Mouse (Mus musculus) C2C12 (cell line): ENCODE data around the gene R3hdm4. TPM values are rescaled to one million over a fixed set of nuclear protein-coding genes. Genes with fewer than 3 reads are reported as not detected.

Source experiments
- H3K27me3 ChIP-seq: one replicate; pipeline ENCODE4 v1.6.1; 2011; ENCODE audit not compliant: control insufficient read depth, insufficient read depth, insufficient read length
- H3K36me3 ChIP-seq: one replicate; pipeline ENCODE4 v1.6.1; 2011; ENCODE audit not compliant: control insufficient read depth, insufficient read depth
- H3K4me3 ChIP-seq: one replicate; pipeline ENCODE4 v1.5.1; 2011; ENCODE audit warnings: mild to moderate bottlenecking, control low read depth; ENCODE audit not compliant: poor library complexity, insufficient read depth, severe bottlenecking
- H3K79me2 ChIP-seq: one replicate; pipeline ENCODE4 v1.6.1; 2011; ENCODE audit not compliant: control insufficient read depth, insufficient read depth
- H3K79me3 ChIP-seq: one replicate; pipeline ENCODE4 v1.6.1; 2011; ENCODE audit warnings: low read depth, control low read depth
- H3ac ChIP-seq: one replicate; pipeline ENCODE3; 2011; ENCODE audit warnings: low read depth; ENCODE audit not compliant: control insufficient read depth, insufficient read length
- CEBPB ChIP-seq: IDR thresholded peaks from one replicate; pipeline ENCODE4 v1.6.1; 2011; ENCODE audit warnings: low read depth, mild to moderate bottlenecking, control low read depth, moderate library complexity
- CTCF ChIP-seq: IDR thresholded peaks from one replicate; pipeline ENCODE4 v1.5.1; 2011; ENCODE audit not compliant: control insufficient read depth, insufficient read depth, insufficient read length
- FOSL1 ChIP-seq: IDR thresholded peaks from one replicate; pipeline ENCODE4 v1.8.0; 2011; ENCODE audit warnings: mild to moderate bottlenecking, low read length; ENCODE audit not compliant: poor library complexity, insufficient read depth, severe bottlenecking
- MAX ChIP-seq: IDR thresholded peaks from one replicate; pipeline ENCODE4 v1.6.1; 2011; ENCODE audit warnings: mild to moderate bottlenecking, control low read depth
- MYOD1 ChIP-seq: IDR thresholded peaks from one replicate; pipeline ENCODE4 v1.6.1; 2011; ENCODE audit warnings: low read depth; ENCODE audit not compliant: control insufficient read depth, insufficient read length
- MYOG ChIP-seq: IDR thresholded peaks from one replicate; pipeline ENCODE4 v1.6.1; 2011; ENCODE audit not compliant: control insufficient read depth, insufficient read length; ENCODE audit errors: extremely low read depth
- USF1 ChIP-seq: IDR thresholded peaks from one replicate; pipeline ENCODE4 v1.6.1; 2011; ENCODE audit warnings: low read depth, mild to moderate bottlenecking, control low read depth, moderate library complexity
- microRNA-seq: library from miRNA; unstranded; fragments of <30 nt; microRNA quantifications from one replicate; pipeline ENCODE4, GENCODE M21; 2019; ENCODE audit warnings: borderline microRNAs expressed
- polyA plus RNA-seq: library from polyadenylated mRNA; unstranded; fragments of >200 nt; fragmentation: generic; extraction: Trizol; gene quantifications from one replicate; pipeline ENCODE4 v1.2.1, GENCODE M21; 2012; ENCODE audit warnings: missing spikeins

R3hdm4 gene
- polyA plus RNA-seq, 1 experiment, result 46.7 TPM

DNA sequence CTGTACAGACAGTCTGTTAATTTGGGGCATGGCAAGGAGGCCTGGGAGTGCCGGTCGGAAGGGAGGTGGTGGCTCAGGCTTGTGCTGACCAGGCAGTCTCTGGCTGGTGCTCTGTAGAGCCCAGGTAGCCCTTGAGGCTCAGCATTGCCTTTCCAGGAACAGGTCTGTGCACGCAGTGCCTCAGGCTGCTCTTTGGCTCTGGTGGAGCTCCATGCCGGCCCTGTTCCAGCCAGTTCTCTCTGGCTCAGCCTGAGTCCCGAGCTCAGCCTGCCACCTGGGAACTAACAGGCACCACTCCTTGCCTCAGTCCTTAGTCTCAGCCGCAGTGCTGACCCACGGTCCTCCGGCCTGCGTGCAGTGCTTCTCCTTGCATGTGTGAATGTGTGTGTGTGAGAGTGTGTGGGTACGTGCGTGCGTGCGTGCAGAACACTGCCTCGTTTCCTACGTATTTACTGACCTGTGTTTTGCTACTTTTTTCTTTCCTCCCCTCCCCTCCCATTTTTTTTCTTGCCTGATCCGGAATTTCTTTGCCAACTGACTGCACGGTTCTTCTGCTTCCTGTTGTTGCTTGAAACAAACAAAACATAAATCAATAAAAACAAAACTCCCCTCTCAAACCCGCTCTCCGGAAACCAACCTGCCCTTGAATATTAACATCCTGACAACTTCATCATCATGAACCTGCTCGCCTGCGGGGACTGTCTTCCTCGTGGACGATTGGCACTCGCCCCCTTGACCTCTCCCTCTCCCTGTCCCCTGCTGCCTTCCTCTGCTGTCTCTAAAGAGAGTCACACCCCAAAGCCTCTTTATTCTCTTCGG, 59.6 kb downstream of the R3hdm4 start:
- Histone ChIP-seq H3K79me2 (peaks cover 62% of the 10 kb centered on the region), H3K79me3 (peaks cover 51% of the 10 kb centered on the region)

DNA sequence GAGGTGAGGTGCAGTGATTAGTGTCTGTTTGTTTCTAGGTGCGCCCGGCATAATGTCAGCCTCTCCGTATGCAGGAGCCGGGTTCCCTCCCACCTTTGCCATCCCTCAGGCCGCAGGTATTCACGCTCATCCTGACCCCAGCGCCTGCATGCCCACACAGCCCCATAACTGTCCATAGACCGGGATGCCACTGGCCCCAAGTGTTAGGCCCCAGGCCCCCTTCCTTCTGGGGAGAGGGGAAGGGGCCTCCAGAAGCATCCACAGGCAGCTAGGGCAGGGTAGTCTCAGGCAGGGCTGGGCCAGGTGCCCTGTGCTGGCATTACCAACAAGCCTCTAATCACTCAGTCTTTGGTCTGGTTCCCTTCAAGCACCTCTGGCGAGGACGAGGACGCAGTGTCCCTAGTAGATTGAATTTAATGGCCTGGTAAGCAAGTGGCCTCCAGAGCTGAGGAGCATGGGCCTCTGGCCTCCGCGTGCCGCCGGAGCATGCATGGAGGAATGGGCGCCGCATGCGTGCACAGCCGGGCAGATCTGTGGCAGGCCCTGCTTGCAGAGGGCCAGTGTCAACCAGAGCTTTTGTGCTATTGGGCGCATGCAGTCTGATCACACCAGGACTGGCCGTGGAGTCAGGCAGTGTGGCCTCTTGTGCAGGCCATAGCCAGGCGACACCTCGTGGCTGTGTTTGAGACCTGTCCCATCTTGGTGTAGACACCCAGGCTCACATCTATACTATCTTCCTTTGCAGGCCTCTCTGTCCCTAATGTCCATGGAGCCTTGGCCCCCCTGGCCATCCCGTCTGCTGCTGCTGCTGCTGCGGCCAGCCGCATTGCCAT, 60.7 kb downstream of the R3hdm4 start:
- H3ac ChIP-seq, result no peak overlapping the region
- TF ChIP-seq USF1, result no peak
- TF ChIP-seq MYOG, result no peak
- no peak for TF ChIP-seq MYOD1
- peaks cover 93% of the 10 kb centered on the region for H3K36me3 ChIP-seq
- H3K27me3 ChIP-seq, result no peaks in the 10 kb centered on the region
- H3K4me3 ChIP-seq, result no peak overlapping the region
- H3K79me3 ChIP-seq, result peaks cover 63% of the 10 kb centered on the region
- peaks cover 74% of the 10 kb centered on the region for H3K79me2 ChIP-seq

More for the DNA sequence above, 59.6 kb downstream of the R3hdm4 start:
- TF ChIP-seq USF1, result no peak
- no peak for TF ChIP-seq MYOG
- TF ChIP-seq FOSL1, result no peak
- no peak for TF ChIP-seq CTCF
- no peak for TF ChIP-seq MAX
- no peak for TF ChIP-seq MYOD1
- no peak for TF ChIP-seq CEBPB
- peaks cover 86% of the 10 kb centered on the region for H3K36me3 ChIP-seq
- no peak overlapping the region for H3K4me3 ChIP-seq
- H3K27me3 ChIP-seq, result no peaks in the 10 kb centered on the region
- no peak overlapping the region for H3ac ChIP-seq

Small RNA genes within 50 kb of the gene (microRNA-seq; reads per million reads assigned to microRNA genes)
- gene Mir6910, result 0.20 reads per million

Other genes with a start within 250 kb of the R3hdm4 start
- 235 TPM for gene Cdc34, start 239.0 kb downstream of the R3hdm4 start, polyA plus RNA-seq
- gene Gzmm, start 232.2 kb downstream of the R3hdm4 start, polyA plus RNA-seq, result 0.51 TPM
- 749 TPM for gene Bsg, start 216.7 kb downstream of the R3hdm4 start, polyA plus RNA-seq
- gene Hcn2, start 204.6 kb downstream of the R3hdm4 start, polyA plus RNA-seq, result 0.34 TPM
- 56.5 TPM for gene Polrmt, start 174.6 kb downstream of the R3hdm4 start, polyA plus RNA-seq
- gene Fgf22, start 166.1 kb downstream of the R3hdm4 start, polyA plus RNA-seq, result 0.29 TPM
- gene Rnf126, start 154.3 kb downstream of the R3hdm4 start, polyA plus RNA-seq, result 116 TPM
- gene Fstl3, start 143.9 kb downstream of the R3hdm4 start, polyA plus RNA-seq, result 12.1 TPM
- gene Prss57, start 130.2 kb downstream of the R3hdm4 start, polyA plus RNA-seq, result not detected
- 39.9 TPM for gene Palm, start 127.6 kb downstream of the R3hdm4 start, polyA plus RNA-seq
- not detected for gene Misp, start 100.2 kb downstream of the R3hdm4 start, polyA plus RNA-seq
- gene Ptbp1, start 66.8 kb downstream of the R3hdm4 start, polyA plus RNA-seq, result 345 TPM
- not detected for gene Prtn3, start 46.7 kb downstream of the R3hdm4 start, polyA plus RNA-seq
- gene Plppr3, start 46.6 kb downstream of the R3hdm4 start, polyA plus RNA-seq, result 2.3 TPM
- not detected for gene Elane, start 35.0 kb downstream of the R3hdm4 start, polyA plus RNA-seq
- gene Cfd, start 30.4 kb downstream of the R3hdm4 start, polyA plus RNA-seq, result not detected
- 32.5 TPM for gene Med16, start 12.3 kb downstream of the R3hdm4 start, polyA plus RNA-seq
- not detected for gene Gm26602, start 10.4 kb downstream of the R3hdm4 start, polyA plus RNA-seq
- gene Kiss1r, start 4.2 kb downstream of the R3hdm4 start, polyA plus RNA-seq, result 0.13 TPM
- gene Arid3a, start 5.8 kb upstream of the R3hdm4 start, polyA plus RNA-seq, result 0.74 TPM
- gene Wdr18, start 38.9 kb upstream of the R3hdm4 start, polyA plus RNA-seq, result 48.6 TPM
- 0.30 TPM for gene Grin3b, start 49.5 kb upstream of the R3hdm4 start, polyA plus RNA-seq
- 102 TPM for gene Tmem259, start 63.1 kb upstream of the R3hdm4 start, polyA plus RNA-seq
- gene Cnn2, start 67.4 kb upstream of the R3hdm4 start, polyA plus RNA-seq, result 437 TPM
- gene Abca7, start 75.3 kb upstream of the R3hdm4 start, polyA plus RNA-seq, result 10.7 TPM
- gene Arhgap45, start 95.4 kb upstream of the R3hdm4 start, polyA plus RNA-seq, result 1.6 TPM
- 269 TPM for gene Polr2e, start 118.6 kb upstream of the R3hdm4 start, polyA plus RNA-seq
- gene Gpx4, start 126.0 kb upstream of the R3hdm4 start, polyA plus RNA-seq, result 964 TPM
- 29.4 TPM for gene Sbno2, start 184.4 kb upstream of the R3hdm4 start, polyA plus RNA-seq
- gene Stk11, start 194.6 kb upstream of the R3hdm4 start, polyA plus RNA-seq, result 106 TPM
- 720 TPM for gene Atp5d, start 217.4 kb upstream of the R3hdm4 start, polyA plus RNA-seq
- gene Cbarp, start 219.6 kb upstream of the R3hdm4 start, polyA plus RNA-seq, result 12.1 TPM
- gene Midn, start 227.1 kb upstream of the R3hdm4 start, polyA plus RNA-seq, result 77.5 TPM
- gene Cirbp, start 244.8 kb upstream of the R3hdm4 start, polyA plus RNA-seq, result 30.9 TPM